Mouse (Mus musculus) neural tube, embryonic 10.5 days (tissue): ENCODE results near the gene Usp2.
A peak's percentile ranks its signal among the peaks of the same experiment; 100 is the strongest.

Experiments used
- DNase-seq: peaks from one replicate; pipeline ENCODE4 v3.0.0-alpha.2; 2017; ENCODE audit warnings: low spot score; ENCODE audit errors: extremely low spot score

The Usp2 gene

GRCm38 (mm10) chr9:44119948-44120465 is 53.2 kb downstream of the Usp2 start:
- no peak for DNase-seq

DNA sequence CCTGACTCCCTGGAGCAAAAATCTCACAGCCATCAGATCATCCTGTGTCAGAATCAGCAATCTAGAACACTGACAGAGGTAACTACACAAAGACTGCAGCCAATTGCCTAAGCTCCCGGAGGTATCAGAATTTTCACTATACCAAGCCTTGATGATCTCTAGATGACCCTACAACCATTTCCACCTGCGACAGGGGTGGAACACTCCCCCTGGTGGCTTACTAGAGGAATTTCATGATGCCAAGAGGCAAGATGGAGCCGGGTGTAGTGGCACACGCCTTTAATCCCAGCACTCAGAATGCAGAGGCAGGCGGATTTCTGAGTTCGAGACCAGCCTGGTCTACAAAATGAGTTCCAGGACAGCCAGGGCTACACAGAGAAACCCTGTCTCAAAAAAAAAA is 57.5 kb downstream of the Usp2 start:
- no peak for DNase-seq

DNA sequence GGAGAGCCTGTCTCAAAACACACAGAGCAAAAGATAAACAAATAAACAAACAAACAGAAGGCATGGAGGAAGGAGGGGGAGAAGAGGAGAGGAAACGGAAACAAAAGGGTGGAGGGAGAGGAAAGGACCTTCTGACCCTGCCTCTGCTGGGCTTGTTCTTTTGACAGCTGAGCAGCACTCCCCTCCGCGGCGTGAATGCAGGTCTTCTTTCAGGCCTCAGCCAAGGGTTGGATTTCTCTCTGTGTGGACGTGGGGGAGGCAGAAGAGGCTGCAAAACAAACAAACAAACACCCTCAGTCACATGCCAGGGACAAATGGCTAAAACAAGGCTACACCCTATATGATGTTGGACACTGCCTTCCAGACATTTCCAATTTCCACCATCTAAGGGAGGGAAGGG is 58.2 kb downstream of the Usp2 start:
- DNase-seq = no peak

GRCm38 (mm10) chr9:44125546-44126428 is 59.0 kb downstream of the Usp2 start:
- DNase-seq = peak; percentile 87

GRCm38 (mm10) chr9:44126746-44127145 is 59.9 kb downstream of the Usp2 start:
- DNase-seq = peak; percentile 12

GRCm38 (mm10) chr9:44127351-44127801 is 60.6 kb downstream of the Usp2 start:
- DNase-seq = peak; percentile 11

- DNase-seq = no peak
Measured at GRCm38 (mm10) chr9:44129633-44130032, 62.8 kb downstream of the Usp2 start.

DNA sequence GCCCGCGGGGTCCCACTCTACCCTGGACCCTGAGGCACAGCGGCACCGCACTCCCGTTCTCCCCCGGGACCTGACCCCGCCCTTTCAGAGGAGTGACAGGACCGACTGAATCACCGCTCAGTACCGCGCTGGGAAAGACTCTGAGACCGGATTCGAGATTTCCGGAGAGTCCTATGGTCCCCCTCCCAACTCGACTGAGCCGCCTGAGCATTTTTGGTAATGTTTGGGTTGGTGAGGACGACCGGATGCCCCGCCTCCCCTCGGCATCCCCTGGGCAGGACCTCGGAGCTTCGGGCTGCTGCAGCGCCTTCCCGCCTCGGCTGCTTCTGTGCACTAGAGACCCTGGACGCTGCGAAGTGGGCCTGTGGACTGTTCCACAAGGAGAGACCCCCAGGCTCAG is 63.2 kb downstream of the Usp2 start:
- DNase-seq = peak; percentile 74

DNA sequence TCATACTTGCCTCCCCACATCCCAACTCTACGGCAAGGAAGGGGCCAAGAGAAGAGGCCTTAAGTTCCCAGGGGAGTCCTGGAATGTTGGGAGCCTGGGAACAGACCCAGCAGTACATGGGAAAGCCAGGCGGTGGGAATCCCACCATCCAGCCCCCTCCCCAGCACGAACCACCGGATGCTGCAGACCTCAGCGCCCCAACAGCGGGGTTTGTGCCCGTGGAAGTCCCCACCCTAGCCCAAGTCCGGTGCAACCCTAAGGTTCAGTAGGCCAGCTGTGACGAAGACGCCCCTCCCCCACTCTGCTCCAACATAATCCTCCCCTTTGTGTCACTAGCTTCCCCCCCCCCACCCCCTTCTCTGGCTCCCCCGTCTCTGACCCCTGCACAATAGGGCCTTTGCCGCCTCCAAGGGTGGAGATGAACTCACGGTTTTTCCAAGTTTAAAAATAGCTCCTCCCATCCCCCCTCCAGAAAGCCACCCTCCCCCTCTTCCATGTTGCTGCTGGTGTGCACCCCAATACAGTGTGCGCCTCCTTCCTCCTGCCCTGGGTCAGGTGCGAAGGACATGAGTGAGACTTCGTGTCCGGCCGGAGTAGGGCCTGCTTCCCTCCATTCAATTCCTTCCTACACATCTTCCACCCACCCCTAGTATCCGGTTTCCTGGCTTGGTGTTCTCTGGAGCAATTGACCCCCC is 63.9 kb downstream of the Usp2 start:
- peak; percentile 61 for DNase-seq

DNA sequence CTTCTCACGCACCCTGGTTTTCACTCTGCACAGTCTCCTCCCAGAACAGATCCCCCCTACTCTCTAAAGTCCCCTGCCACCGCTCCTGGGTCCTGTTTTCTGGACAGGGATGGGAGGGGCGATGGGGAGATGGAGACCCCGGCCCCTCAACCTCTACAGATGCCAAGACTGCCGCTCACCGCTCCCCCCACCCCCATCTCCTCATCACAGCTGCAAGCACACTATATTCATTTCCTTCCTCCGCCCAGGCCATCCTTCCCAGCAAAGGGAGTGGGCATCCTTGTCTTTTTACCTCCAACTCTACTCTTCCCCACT is 64.4 kb downstream of the Usp2 start:
- DNase-seq = peak; percentile 29

GRCm38 (mm10) chr9:44132200-44132599 is 65.4 kb downstream of the Usp2 start:
- no peak for DNase-seq

GRCm38 (mm10) chr9:44133287-44133686 is 66.5 kb downstream of the Usp2 start:
- DNase-seq = no peak

DNA sequence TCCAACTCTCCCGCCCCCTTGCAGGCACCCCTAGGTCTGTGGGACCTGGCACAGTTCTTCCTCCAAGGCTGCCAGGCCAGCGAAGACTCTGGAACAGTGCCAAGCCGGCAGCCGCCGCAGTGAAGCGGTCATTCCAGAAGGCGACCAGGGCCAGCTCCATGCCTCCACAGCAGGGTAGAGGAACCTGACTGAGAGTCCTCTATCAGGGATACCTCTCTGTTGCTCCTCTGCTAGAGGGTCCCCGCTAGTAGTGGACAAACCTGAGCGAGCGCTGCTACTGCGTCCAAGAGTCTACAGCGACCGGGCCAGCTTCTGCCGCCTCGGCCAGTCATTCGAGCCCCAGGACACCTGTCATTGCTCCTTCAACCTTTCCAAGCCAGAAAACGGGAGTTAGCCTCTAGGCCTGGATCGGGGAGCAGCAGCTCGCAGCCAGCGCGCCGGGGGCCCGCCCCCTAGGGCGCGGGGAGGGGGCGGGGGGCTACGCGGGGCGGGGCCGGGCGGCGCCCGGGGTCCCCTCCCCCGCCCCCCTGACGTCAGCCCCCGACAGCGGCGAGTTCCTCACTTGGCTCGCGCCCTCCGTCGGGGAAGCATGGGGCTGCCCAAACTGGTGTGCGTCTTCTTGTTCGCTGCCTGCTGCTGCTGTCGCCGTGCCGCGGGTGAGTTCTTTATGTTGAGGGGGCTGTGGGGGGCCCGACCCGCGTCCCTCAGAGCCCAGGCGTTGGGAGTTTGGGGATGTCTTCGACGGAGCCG is 67.5 kb downstream of the Usp2 start, which contains the start of gene Mcam:
Mcam (plus strand) TSS at position 369 of the 750 bp plus-strand sequence.
- DNase-seq = peak; percentile 72

DNA sequence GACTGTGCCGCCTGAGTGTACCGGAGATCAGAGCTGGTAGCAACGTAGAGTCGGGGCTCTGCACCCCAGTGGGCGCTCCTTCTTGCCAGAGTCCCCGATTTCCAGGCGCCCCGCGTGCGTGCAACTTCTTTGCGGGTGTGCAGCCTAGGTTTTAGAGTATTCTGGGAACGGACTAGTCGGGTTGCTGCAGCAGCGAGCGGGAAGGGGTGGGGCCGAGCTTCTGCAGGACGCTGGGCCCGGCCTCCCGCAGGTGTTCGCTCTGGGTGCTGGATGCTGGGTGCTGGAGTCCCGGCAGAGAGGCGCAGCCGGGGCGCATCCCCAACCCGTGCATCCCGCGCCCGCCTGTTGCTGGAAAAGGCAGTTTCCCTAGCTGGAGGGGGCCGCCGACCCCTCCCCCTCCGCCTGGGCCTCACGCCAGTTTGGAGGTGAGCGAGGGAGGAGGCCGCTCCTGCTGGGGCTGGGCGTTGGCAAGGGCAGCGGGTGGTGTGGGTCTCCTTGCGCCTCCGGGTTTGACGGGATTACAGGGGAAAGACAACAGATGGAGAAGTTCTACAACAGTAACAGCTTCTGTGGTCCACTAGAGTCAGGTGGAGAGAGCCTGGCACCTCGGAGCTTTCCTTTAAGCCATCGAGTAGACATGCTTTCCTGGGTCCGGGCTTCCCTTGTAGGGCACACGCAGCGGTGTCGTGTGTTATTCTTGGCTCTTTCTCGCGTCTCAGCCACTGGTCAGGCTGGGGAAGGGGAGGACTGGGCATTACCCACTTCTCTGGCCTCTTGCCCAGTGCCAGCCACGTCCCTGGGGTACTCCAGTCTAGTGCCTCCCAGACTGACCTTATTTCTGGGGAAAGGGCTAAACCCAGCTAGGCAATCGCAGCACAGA is 68.3 kb downstream of the Usp2 start:
- DNase-seq = peak; percentile 43

DNA sequence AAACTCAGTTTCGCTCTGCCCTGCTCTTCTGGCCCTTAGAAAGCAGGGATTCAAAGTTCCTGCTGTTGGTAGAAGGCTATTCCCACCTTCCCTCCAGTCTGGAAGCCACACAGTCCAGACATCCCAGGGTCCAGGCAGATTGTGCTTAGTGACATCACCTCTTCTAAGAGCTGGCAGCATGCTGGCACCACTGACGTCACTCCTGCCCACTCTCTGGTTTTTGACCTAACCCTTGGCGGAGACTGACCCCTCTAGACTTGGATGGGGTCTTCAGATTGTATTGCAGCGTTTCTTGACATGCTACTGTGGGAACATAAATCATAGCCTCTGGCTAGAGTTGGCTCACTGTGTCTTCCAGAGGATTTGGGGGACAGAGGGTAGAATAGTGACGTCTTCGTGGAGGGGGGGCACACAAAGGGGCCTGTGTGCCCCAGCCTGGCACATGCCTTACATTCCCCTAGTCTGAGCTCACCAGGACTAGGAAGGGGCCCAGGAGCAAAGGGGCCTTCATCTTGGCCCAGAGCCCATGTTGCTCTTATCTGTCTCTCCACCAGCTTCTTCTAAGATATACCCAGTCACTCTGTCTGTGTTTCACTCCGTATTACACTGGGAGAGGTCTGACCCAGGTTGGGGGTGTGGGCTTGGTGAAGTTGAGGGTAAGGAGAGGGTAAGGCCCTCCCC is 69.0 kb downstream of the Usp2 start:
- no peak for DNase-seq

DNA sequence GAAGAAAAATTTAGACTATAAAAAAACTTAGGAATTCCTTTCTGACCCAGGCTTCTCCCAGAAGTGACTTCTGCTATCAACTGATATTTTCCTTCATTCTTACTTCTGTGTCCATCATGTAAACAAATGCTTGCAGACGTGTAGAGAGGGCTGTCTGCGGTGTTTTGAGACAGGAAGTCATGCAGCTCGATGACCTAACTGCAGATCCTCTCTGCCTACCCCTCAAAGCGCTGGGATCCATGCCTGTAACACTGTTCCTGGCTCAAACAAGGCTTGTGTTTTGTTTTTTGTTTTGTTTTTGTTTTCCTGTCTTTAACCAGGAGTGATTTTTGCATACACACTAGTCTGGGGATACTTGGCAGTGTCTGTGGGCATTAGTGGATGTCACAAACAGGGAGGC is 71.0 kb downstream of the Usp2 start:
- no peak for DNase-seq

DNA sequence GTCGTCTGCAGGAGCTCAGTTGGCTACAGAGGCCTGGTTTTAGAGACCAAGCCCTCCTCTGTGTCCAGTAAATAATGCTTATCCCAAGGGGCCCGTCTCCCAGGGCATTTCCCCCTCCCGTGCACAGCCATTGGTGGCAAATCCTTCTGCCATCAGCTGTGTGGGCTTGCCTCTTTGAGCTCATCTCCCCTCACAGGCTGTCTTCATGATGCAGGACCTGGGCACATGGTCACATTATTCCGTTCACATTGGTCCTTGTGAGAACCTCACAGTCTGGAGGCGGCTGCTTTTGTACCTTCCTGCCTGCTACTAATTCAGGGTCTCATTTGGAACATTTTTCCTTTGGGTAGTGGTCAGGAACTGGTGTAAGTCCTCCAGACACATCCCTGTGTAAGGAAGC is 75.1 kb downstream of the Usp2 start:
- DNase-seq = no peak

DNA sequence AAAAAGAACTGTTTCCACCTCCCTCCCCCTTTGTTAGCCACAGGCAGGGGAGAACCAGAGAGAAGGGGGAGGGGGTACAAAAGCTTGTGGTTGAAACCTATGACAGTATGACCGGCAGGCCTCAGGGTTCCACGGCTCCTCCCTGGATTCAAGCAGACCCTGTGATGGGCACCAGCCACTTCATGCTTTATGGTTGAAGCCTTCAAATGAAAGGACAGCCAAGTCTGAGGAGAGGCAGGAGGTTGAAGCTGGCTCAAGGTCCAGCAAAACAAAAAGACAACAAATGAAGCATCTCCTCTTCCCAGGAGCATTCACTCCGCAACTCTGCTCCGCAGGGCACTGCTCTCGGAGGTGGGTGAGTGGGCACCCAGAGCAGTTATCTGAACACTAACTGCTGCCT is 76.6 kb downstream of the Usp2 start:
- no peak for DNase-seq

GRCm38 (mm10) chr9:44144023-44144717 is 77.3 kb downstream of the Usp2 start:
- no peak for DNase-seq

- no peak for DNase-seq
Measured at GRCm38 (mm10) chr9:44144718-44145060, 77.9 kb downstream of the Usp2 start.
